Mouse (Mus musculus) megakaryocyte, embryonic 14.5 days (primary cell): ENCODE results near the gene Ypel3.

Experiments used
- FLI1 ChIP-seq: IDR thresholded peaks from 2 replicates; pipeline ENCODE4 v1.6.1; 2012; ENCODE audit warnings: low read length, inconsistent platforms, mixed read lengths
- GATA1 ChIP-seq: IDR thresholded peaks from 3 replicates; pipeline ENCODE4 v1.6.1; 2012; ENCODE audit warnings: mixed read lengths, low read length, inconsistent platforms, borderline replicate concordance

GRCm38 (mm10) chr7:126800269-126801056, 23.7 kb downstream of the Ypel3 start:
- TF ChIP-seq GATA1 (no peak), FLI1 (no peak)
